Mouse (Mus musculus) cerebellum, postnatal 14 days (tissue): ENCODE data around the gene Fcer2a.

Source experiments
- DNase-seq, 2 experiments: peaks; one replicate each; pipeline ENCODE4 v3.0.0; 2021; ENCODE audit warnings: mixed read lengths in 2 of 2

Fcer2a gene

GRCm38 (mm10) chr8:3694121-3694520, at the start of gene Fcer2a:
Fcer2a (minus strand) TSS chr8:3694175.
- no peak for DNase-seq

GRCm38 (mm10) chr8:3736947-3737346, 43.0 kb upstream of the Fcer2a start:
- DNase-seq = no peak

GRCm38 (mm10) chr8:3735599-3735998, 41.6 kb upstream of the Fcer2a start:
- DNase-seq = no peak

GRCm38 (mm10) chr8:3734084-3734483, 40.1 kb upstream of the Fcer2a start:
- DNase-seq = no peak

GRCm38 (mm10) chr8:3721041-3721440, 27.1 kb upstream of the Fcer2a start:
- DNase-seq = peak; percentile 73 to 79

GRCm38 (mm10) chr8:3720551-3720950, 26.6 kb upstream of the Fcer2a start, which contains the start of gene Clec4g:
Clec4g (minus strand) TSS chr8:3720651.
- DNase-seq = no peak

GRCm38 (mm10) chr8:3718559-3718958, 24.6 kb upstream of the Fcer2a start:
- peak; percentile 87 to 89 for DNase-seq

- DNase-seq = no peak
These were observed 23.5 kb upstream of the Fcer2a start for GRCm38 (mm10) chr8:3717321-3717954.

GRCm38 (mm10) chr8:3711646-3712045, 17.7 kb upstream of the Fcer2a start:
- no peak for DNase-seq

- no peak for DNase-seq
These were observed 16.3 kb upstream of the Fcer2a start for GRCm38 (mm10) chr8:3710312-3710711.

- DNase-seq = no peak
These were observed 13.6 kb upstream of the Fcer2a start for GRCm38 (mm10) chr8:3707611-3708010.

- peak; percentile 22 to 26 for DNase-seq
These were observed 11.7 kb upstream of the Fcer2a start for GRCm38 (mm10) chr8:3705711-3706110.

GRCm38 (mm10) chr8:3701491-3701890, 7.5 kb upstream of the Fcer2a start:
- no peak for DNase-seq

GRCm38 (mm10) chr8:3690774-3691173, 3.2 kb downstream of the Fcer2a start:
- no peak for DNase-seq

GRCm38 (mm10) chr8:3687537-3687936, 6.4 kb downstream of the Fcer2a start:
- DNase-seq = no peak

- no peak for DNase-seq
These were observed 8.6 kb downstream of the Fcer2a start for GRCm38 (mm10) chr8:3685422-3685821.

GRCm38 (mm10) chr8:3684530-3684929, 9.4 kb downstream of the Fcer2a start:
- DNase-seq = no peak

GRCm38 (mm10) chr8:3683408-3684176, 10.4 kb downstream of the Fcer2a start:
- DNase-seq = peak; percentile 88 to 89

GRCm38 (mm10) chr8:3682435-3682834, 11.5 kb downstream of the Fcer2a start:
- peak; percentile 63 to 68 for DNase-seq

GRCm38 (mm10) chr8:3679656-3680055, 14.3 kb downstream of the Fcer2a start:
- peak; percentile 36 to 40 for DNase-seq

GRCm38 (mm10) chr8:3679236-3679635, 14.7 kb downstream of the Fcer2a start:
- DNase-seq = peak; percentile 62 to 69

GRCm38 (mm10) chr8:3678831-3679230, 15.1 kb downstream of the Fcer2a start:
- DNase-seq = no peak

GRCm38 (mm10) chr8:3676993-3677579, 16.9 kb downstream of the Fcer2a start:
- peak; percentile 33 to 49 for DNase-seq
